Mouse (Mus musculus) inflammation-experienced regulatory T-cells, adult 6 months (primary cell): Measurements from ENCODE around the gene Bcar1. TPM values are rescaled to one million over a fixed set of nuclear protein-coding genes. Genes with fewer than 3 reads are reported as not detected.

ENCODE experiments used
- ATAC-seq: one replicate; pipeline ENCODE4 v1.8.0; 2017
- polyA plus RNA-seq, 3 experiments: library from polyadenylated mRNA; unstranded; fragments of 100-300 nt; shearing (Covaris generic); gene quantifications; one replicate each; pipeline ENCODE4 v1.2.1; 2017

The Bcar1 gene
- polyA plus RNA-seq, 3 experiments from 2014 or later = 0.17 to 0.25 TPM; not detected in 1

GRCm38 (mm10) chr8:111735791-111736190 is 7.8 kb downstream of the Bcar1 start:
- no peak for ATAC-seq

- no peak for ATAC-seq
These were observed 8.3 kb downstream of the Bcar1 start for GRCm38 (mm10) chr8:111735335-111735761.

GRCm38 (mm10) chr8:111734244-111734960 is 9.2 kb downstream of the Bcar1 start:
- ATAC-seq = no peak

GRCm38 (mm10) chr8:111733581-111734243 is 9.9 kb downstream of the Bcar1 start:
- no peak for ATAC-seq

- ATAC-seq = no peak
These were observed 11.1 kb downstream of the Bcar1 start for GRCm38 (mm10) chr8:111732406-111733085.

- peak; percentile 98 for ATAC-seq
These were observed 11.6 kb downstream of the Bcar1 start for GRCm38 (mm10) chr8:111732004-111732403.

GRCm38 (mm10) chr8:111731231-111731977 is 12.2 kb downstream of the Bcar1 start:
- no peak for ATAC-seq

- ATAC-seq = no peak
These were observed 14.1 kb downstream of the Bcar1 start for GRCm38 (mm10) chr8:111729233-111730170.

- ATAC-seq = no peak
These were observed 15.1 kb downstream of the Bcar1 start for GRCm38 (mm10) chr8:111728481-111728880.

- no peak for ATAC-seq
These were observed 16.1 kb downstream of the Bcar1 start for GRCm38 (mm10) chr8:111727553-111727952.

GRCm38 (mm10) chr8:111726102-111726900 is 17.3 kb downstream of the Bcar1 start:
- ATAC-seq = no peak

GRCm38 (mm10) chr8:111725341-111725740 is 18.3 kb downstream of the Bcar1 start:
- no peak for ATAC-seq

GRCm38 (mm10) chr8:111720115-111720544 is 23.5 kb downstream of the Bcar1 start:
- peak; percentile 28 for ATAC-seq

- no peak for ATAC-seq
These were observed 24.7 kb downstream of the Bcar1 start for GRCm38 (mm10) chr8:111718937-111719336.

- no peak for ATAC-seq
These were observed 25.7 kb downstream of the Bcar1 start for GRCm38 (mm10) chr8:111717866-111718265.

GRCm38 (mm10) chr8:111717488-111717792 is 26.2 kb downstream of the Bcar1 start:
- no peak for ATAC-seq

- no peak for ATAC-seq
These were observed 26.8 kb downstream of the Bcar1 start for GRCm38 (mm10) chr8:111716603-111717487.

- ATAC-seq = no peak
These were observed 28.1 kb downstream of the Bcar1 start for GRCm38 (mm10) chr8:111715514-111715913.

GRCm38 (mm10) chr8:111714295-111714694 is 29.3 kb downstream of the Bcar1 start:
- no peak for ATAC-seq

GRCm38 (mm10) chr8:111713817-111714216 is 29.8 kb downstream of the Bcar1 start:
- ATAC-seq = no peak
